Mouse (Mus musculus) right cerebral cortex, postnatal 4 days (tissue): ENCODE measurements around the gene Fam57a.
A peak's percentile ranks its signal among the peaks of the same experiment; 100 is the strongest.

Source experiments
- DNase-seq: peaks from one replicate; pipeline ENCODE4 v3.0.0-alpha.2; 2022

Gene Fam57a

DNA sequence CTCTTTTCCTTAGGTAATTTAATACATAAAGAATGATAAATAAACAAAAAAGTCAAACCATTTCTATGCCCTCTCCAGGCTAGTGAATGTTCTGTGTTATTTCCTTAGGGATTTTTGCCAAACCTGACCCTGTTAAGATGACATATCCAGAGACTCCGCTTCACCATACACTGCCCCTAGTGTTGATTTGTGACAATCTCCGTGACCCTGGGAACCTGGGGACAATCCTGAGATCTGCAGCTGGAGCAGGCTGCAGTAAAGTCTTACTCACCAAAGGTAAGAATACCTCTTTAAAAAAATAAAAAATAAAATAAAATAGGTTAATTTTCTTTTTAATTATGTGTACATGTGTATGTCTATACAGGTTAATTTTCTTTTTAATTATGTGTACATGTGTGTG, 67.8 kb downstream of the Fam57a start:
- DNase-seq = no peak

DNA sequence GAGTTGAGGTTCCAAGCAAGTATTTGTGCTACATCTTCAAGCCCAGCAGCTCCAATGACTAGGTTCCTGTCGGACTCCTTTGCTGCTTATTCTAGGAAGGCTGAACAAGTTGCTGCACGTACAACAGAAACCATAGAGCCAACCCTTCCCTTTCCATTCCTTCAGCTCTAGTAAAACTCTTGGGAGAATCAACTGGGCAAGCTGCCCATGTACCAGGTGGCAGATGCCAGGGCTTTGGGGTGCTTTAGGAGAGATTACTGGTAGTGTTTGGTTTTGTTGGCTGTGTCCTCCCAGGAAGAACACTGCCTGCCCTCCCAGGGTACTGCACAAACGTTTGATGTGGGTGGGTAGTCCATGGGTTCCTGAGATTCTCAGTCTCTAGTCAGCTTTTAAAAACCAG, 72.6 kb downstream of the Fam57a start:
- DNase-seq = no peak

DNA sequence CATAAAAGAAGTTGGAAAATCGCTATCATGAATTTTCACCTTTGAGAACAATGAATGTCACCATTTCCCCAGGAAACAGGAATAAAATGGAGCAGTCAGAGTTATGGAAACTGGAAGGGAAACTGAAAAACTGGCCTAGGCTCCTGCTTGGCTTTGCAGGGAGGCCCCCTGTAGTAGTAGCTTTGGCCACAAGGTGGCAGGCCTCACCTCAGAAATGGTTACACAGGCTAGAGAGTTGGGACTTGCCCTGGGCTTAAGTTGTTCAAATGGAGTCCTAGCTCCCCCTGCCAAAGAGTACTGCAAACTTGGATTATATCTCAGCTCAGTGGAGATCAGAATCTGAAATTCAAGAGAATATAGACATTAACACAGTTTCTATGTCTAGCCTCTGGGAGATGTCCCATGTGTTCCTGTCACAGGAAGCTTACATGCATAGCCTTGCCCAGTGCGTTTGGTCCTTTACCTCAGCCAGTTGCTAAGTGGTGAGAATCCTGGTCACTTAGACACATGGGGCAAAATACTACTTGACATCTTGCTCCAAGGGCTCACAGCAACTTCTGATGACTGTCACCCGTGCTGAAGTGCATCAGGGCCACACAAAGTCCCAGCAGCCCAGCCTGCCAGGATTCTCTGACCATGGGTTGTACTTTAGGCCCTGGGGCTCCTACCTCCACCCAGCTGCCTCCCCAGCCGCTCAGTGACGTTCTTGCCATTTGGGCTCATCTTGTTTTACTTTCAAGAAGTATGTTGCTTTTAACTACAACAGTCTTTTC, 73.9 kb downstream of the Fam57a start:
- peak; percentile 89 for DNase-seq

DNA sequence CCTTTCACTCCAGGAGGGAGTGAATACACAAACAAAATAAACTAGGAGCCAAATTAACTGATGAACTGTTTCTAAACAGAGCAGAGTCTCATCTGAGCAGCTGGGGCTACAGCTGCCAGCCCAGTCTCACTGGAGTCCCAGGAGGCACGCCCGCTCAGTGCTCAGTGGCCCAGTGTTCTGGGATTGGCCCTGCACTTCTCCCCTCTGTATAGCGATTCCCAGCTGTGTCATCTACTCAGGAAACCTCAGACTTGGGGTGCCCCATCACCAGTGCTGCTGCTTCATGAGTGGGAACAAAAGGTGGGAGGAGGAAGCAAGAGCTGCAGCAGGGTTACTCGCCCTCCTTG, 74.4 kb downstream of the Fam57a start:
- no peak for DNase-seq

DNA sequence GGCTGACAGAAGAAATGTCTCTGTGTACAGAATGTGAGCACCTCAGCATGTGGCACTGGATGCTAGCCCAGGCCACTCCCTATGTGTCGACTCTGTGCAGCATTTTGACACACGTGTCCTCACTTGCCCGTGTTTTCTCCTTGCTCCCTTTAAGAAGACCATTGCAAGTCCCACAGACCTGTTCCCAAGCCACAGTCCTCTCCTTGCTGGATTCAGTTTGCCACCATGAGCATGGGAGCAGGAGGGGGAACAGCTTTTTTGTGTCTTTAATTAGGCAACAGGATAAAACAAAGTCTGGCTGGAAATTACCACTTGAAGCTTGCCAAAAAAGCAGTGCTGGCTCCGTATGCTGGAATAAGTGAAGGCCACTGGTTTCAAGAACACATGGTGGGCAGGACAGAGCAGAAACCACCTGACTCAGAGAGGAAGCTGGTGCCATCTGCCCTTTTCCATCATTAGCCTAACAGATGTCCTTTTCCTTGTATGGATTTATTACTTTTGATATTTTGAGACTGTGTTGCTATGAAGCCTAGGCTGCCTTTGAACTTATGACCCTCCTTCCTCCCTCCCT, 76.0 kb downstream of the Fam57a start:
- no peak for DNase-seq

DNA sequence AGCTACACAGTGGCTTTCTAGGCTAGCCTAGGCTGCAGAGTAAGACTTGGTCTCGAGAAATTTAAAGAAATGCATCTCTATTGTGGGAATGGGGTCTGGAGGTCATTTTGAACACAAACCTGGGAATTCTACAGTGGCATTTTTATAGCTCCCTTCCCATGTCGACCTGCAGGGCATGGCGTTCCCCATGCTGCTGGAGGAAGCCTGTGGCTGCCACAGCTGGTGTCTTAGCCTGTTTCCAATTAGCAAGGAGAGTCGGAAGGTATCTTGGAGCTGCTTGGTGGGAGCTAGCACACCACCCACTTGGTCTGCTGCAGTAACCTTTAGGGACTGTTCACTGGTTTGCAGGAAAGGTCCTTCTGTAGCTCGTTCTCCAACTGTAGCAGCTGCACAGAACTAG, 76.7 kb downstream of the Fam57a start:
- no peak for DNase-seq

DNA sequence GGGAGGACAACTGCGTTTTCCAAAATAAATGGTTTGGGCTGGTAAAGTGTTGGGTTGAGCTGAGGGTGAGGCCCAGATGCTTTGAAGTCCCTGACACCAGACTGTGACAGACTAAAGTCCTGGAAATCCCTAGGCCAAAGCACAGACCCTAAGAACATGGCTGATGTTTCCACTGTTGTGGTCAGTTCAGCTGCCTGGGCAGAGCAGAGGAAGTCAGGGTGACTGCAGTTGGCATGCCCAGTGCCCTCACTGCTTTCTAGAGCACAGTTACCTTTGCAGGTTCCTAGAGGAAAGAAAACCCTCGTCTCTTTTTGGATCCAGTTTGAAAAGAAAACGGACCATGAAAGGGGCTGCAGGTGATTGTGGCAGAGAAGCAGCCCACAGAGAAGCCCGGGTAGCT, 77.9 kb downstream of the Fam57a start:
- no peak for DNase-seq

DNA sequence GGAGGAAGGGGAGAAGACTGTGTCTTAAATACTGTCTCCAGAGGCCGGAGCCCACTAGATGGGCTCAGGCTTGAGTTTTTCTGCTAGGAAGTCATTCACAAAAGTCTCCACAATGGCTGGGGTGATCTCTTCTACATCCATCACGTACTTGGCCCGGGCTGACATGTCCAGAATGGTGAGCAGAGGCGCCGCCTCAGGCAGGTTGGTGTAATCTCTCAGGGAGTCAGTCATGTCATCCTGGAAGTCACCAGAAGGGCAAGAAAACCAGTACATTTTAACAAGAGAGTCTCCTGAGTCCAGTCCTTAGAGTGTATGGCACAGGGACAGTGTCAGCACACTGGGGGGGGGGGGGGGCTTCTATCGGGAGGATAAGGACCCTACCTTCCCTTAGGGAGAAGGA, 79.0 kb downstream of the Fam57a start:
- DNase-seq = no peak

DNA sequence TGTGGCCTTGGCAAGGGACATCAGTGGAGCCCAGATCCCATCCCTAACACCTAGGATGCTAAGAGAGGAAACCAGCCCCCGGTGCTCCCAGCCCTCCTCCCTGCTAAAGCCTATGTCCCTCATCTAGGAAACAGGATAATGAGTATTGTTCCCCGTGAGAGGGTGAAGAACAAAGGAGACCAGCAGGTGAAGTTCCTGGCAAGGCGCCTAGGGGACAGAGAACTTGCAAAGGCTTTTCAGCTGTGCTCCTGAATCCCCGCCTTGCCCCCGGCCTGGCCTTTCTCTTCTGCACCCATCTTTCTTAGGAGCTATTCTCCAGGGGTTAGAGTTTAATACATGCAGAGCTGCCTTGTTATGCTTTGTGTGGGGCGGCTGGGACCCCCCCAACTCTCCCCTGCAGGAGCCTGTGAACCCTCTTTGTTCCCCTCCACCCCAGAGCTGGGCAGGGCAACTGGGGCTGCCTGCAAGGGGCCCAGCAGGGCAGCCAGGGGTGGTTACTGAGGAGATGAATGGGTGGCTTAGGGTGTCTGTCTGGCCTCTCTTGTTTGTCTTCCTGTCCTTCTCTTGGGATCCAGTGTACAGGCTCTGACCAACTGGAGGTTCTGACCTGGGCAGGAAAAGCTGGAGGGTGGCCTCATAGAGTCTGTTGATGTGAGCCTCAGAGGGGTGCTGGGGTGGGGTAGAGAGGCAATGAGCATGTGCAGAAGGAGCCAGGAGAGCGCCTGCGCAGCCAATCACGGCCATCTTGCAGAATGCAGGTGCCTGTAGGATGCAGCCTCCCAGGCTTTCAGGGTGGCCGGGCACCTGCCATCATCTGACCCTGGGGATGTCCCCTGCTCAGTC, 81.0 kb downstream of the Fam57a start:
- DNase-seq = no peak

DNA sequence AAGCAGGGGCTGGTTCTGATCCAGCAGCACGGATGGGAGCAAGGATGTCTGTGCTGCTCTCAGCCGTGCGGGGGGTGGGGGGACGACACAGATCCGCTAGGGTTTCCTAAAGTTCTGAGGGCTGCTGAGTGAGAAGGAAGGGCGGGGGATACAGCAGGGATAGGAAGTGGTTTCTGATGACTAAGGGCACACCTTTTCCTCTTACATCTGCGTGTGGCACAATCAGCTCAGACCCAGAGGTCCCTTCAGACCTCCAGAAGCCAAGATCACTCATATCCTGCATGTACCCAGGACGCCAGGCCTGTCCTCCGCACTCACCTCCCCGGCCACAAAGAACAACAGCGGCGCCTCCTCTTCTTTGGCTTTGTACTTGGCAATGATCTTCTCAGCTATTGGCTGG, 81.8 kb downstream of the Fam57a start:
- no peak for DNase-seq

DNA sequence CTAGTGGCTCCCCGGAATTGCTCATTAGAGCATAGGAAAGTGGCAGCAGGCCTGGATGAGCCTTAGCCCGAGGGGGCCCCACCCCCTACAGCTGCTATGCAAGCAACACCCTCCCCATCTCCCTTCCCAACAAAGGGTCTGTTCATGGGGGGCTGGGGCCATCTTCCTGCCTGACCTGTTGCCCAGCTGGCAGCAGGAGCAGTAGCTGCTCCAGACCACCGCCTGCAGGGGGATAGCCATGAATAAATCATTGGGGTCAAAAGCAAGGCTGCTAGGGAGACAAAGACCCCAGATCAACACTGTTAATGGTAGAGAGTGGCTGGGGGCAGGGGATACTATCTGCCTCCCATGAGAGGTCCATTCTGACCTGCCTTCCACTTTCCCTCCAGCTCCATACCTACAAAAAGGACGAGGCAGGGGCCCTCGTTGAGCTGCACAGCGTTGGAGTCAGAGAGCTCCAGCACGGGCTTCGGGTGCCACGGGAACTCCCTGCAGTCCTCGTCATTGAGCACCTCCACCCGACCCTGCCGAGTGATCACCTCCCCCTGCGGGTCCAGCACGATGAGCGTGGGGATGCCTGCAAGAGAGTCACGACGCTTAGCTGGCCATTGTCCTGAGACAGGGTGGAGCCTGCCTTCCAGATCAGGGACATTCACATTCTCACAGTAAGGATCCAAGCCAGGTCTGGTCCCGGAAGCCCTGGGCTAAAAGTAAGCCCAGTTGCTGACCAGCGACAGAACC, 83.3 kb downstream of the Fam57a start:
- DNase-seq = no peak
